Mouse (Mus musculus) intestine, postnatal 0 days (tissue): ENCODE measurements around the gene Clasp2. TPM values are rescaled to one million over a fixed set of nuclear protein-coding genes. Genes with fewer than 3 reads are reported as not detected.
A peak's percentile ranks its signal among the peaks of the same experiment; 100 is the strongest.

Source experiments
- ATAC-seq: fragments of 200-750 bp; cut with Nextera tagmentation; 2 replicates; pipeline ENCODE4 v1.8.0; 2017; ENCODE audit warnings: mild to moderate bottlenecking, moderate TSS enrichment, moderate library complexity
- H3K27ac ChIP-seq: fragments of 300-500 bp; sonication (generic); 2 replicates; pipeline ENCODE4 v1.5.1; 2014; ENCODE audit warnings: mild to moderate bottlenecking, low read depth, low read length, moderate library complexity
- H3K27me3 ChIP-seq: fragments of 300-500 bp; sonication (generic); replicated peaks from 2 replicates; pipeline ENCODE4 v1.6.1; 2014; ENCODE audit warnings: low read length, mixed read lengths; ENCODE audit not compliant: control insufficient read depth, insufficient read depth
- H3K36me3 ChIP-seq: fragments of 300-500 bp; sonication (generic); 2 replicates; pipeline ENCODE4 v1.6.1; 2014; ENCODE audit warnings: mild to moderate bottlenecking, moderate library complexity; ENCODE audit not compliant: control insufficient read depth, insufficient read depth
- H3K4me1 ChIP-seq: fragments of 300-500 bp; sonication (generic); replicated peaks from 2 replicates; pipeline ENCODE4 v1.6.1; 2014; ENCODE audit warnings: antibody characterized with exemption, low read length, mixed read lengths; ENCODE audit not compliant: control insufficient read depth, insufficient read depth
- H3K4me2 ChIP-seq: fragments of 300-500 bp; sonication (generic); replicated peaks from 2 replicates; pipeline ENCODE4 v1.6.1; 2014; ENCODE audit warnings: low read depth, mild to moderate bottlenecking, moderate library complexity
- H3K4me3 ChIP-seq: fragments of 300-500 bp; sonication (generic); 2 replicates; pipeline ENCODE4 v1.5.1; 2014; ENCODE audit warnings: low read depth, low read length
- H3K9ac ChIP-seq: fragments of 300-500 bp; sonication (generic); 2 replicates; pipeline ENCODE4 v1.6.1; 2014; ENCODE audit warnings: mild to moderate bottlenecking, low read depth, low read length
- H3K9me3 ChIP-seq: fragments of 300-500 bp; sonication (generic); 2 replicates; pipeline ENCODE4 v1.6.1; 2016; ENCODE audit warnings: mixed run types; ENCODE audit not compliant: control insufficient read depth
- CTCF ChIP-seq: sonication (generic); IDR thresholded peaks from 2 replicates; pipeline ENCODE4 v1.5.1; 2016; ENCODE audit warnings: low read depth, mild to moderate bottlenecking, control low read depth, antibody characterized with exemption, moderate library complexity
- WGBS: fragments of 180-500 bp; shearing (Covaris S2); extraction: QIAGEN DNeasy Blood & Tissue Kit; methylation state at CpG from one replicate; pipeline ENCODE4 v1.1.7; 2014; 5-methylcytosine and 5-hydroxymethylcytosine counted together
- polyA plus RNA-seq: library from polyadenylated mRNA; unstranded; fragments of >200 nt; fragmentation: Nextera tagmentation; extraction: Ambion mirVana; gene quantifications from 2 replicates; pipeline ENCODE4 v1.2.1, GENCODE M21; 2015

Clasp2 gene
- polyA plus RNA-seq, 1 experiment from 2014 or later, result 7.2 TPM

DNA sequence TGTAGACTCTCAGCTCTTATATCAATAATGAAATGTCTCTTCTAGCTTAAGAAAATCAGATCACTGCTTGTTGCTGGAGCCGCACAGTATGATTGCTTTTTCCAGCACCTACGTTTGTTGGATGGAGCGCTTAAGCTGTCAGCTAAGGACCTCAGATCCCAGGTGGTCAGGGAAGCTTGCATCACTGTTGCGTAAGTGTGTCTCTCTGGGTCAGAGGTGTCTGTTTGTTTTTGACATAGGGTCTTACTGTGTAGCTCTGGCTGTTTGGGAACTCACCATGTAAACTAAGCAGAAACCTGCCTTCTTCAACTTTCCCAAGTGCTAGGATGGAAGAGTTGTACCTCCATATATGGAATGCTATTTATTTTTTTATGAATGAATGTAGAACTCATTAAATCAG, 102.8 kb downstream of the Clasp2 start:
- Histone ChIP-seq H3K36me3 (no peaks in the 10 kb centered on the region; the same call in none of the 2 replicates), H3K27me3 (no peaks in the 10 kb centered on the region), H3K9ac (no peak overlapping the region), H3K27ac (no peak overlapping the region), H3K4me3 (no peak overlapping the region), H3K4me2 (no peak overlapping the region), H3K9me3 (no peaks in the 10 kb centered on the region), H3K4me1 (no peaks in the 10 kb centered on the region)
- no peak for TF ChIP-seq CTCF
- no peak for ATAC-seq
- WGBS, result 91% methylated on average over 4 of the region's 4 CpGs

DNA sequence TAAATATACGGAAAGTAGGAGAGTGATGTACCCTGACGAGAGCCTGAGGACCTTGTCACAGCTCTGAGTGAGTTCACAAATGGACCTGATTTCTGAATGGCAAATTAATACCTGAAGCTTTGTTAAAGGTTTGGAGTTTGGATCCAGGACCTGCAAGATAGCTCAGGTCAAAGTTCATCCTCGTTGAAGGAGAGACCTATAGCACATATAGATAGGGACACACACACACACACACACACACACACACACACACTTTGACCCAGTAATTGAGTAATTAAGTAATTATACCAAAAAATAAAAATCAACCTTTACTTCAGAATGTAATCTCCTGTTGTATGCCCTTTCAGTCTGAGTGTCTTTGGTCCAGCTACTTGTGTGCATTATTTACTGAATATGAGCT, 114.2 kb downstream of the Clasp2 start:
- ATAC-seq, result peak; percentile 77
- H3K4me2 ChIP-seq, result no peak overlapping the region
- H3K9me3 ChIP-seq, result no peaks in the 10 kb centered on the region
- H3K27me3 ChIP-seq, result no peaks in the 10 kb centered on the region
- no peak for TF ChIP-seq CTCF
- WGBS, result 56% methylated on average over 3 of the region's 3 CpGs
- H3K4me1 ChIP-seq, result no peaks in the 10 kb centered on the region
- H3K9ac ChIP-seq, result no peak overlapping the region
- peaks cover 19% of the 10 kb centered on the region for H3K36me3 ChIP-seq
- H3K27ac ChIP-seq, result peak overlapping the region; percentile 31; the same call in 1 of the 2 replicates
- H3K4me3 ChIP-seq, result no peak overlapping the region

DNA sequence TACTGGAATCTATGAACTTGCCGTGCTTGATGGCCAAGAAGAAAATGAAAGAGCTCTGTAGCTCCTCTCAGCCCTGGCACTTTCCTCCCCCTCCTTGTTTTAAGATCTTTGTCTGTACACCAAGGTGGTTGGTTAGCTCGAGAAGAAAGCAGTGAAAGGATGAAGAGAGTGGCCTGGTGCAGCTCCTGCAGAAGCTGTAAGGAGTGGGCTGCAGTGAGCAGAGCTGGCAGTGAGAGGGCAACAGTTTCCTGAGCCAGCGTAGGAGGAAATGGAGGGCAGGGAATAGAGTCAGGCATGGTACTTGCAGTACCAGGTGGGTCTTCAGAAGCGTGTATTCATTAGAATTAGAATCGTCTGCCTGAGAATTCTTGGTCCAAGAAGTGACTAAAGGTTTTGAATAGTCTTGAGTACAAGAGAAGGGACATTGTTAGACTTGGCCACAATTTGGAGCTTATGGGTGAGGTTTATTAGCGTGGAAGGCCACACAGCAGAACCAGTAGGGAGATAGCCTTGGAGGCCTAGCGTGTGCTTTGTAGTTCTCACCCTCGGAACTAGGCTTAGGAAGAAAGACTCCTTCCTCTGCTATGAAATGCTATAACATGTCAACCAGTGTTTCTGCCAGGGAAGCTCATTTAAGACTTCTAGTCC, 116.1 kb downstream of the Clasp2 start:
- TF ChIP-seq CTCF, result no peak
- H3K4me2 ChIP-seq, result no peak overlapping the region
- no peaks in the 10 kb centered on the region for H3K9me3 ChIP-seq
- H3K36me3 ChIP-seq, result peaks cover 16% of the 10 kb centered on the region
- no peak overlapping the region for H3K9ac ChIP-seq
- H3K4me3 ChIP-seq, result no peak overlapping the region
- WGBS, result 83% methylated on average over 8 of the region's 8 CpGs
- no peaks in the 10 kb centered on the region for H3K4me1 ChIP-seq
- no peak overlapping the region for H3K27ac ChIP-seq
- H3K27me3 ChIP-seq, result no peaks in the 10 kb centered on the region
- no peak for ATAC-seq

DNA sequence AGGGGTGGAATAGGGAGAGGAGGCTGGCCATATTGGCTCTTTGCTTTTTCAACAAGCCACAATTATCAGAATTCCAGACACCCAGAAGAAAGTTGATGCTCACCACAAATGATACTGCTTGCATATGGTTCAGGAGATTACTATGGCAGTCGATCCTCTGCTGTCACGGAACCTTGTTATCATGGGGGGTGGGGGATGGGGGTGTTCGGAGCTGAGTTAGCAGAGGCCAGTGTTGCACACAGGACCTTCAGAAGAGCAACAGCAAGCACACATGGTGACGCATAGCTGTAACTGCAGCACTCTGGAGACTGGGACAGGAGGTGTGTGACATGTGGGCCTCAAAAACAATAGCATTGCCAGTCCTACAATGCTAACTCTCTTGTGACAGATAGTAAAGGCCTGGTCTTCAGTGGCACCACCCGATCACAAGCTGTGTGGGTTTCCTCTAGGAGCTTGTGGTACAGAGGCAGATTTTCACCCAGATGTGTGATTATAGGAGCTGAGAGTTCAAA, 116.7 kb downstream of the Clasp2 start:
- 86% methylated on average over 5 of the region's 5 CpGs for WGBS
- no peaks in the 10 kb centered on the region for H3K9me3 ChIP-seq
- H3K9ac ChIP-seq, result no peak overlapping the region
- H3K27me3 ChIP-seq, result no peaks in the 10 kb centered on the region
- no peak for TF ChIP-seq CTCF
- no peaks in the 10 kb centered on the region for H3K4me1 ChIP-seq
- H3K27ac ChIP-seq, result no peak overlapping the region
- H3K36me3 ChIP-seq, result peaks cover 10% of the 10 kb centered on the region
- H3K4me2 ChIP-seq, result no peak overlapping the region
- no peak for ATAC-seq
- no peak overlapping the region for H3K4me3 ChIP-seq

DNA sequence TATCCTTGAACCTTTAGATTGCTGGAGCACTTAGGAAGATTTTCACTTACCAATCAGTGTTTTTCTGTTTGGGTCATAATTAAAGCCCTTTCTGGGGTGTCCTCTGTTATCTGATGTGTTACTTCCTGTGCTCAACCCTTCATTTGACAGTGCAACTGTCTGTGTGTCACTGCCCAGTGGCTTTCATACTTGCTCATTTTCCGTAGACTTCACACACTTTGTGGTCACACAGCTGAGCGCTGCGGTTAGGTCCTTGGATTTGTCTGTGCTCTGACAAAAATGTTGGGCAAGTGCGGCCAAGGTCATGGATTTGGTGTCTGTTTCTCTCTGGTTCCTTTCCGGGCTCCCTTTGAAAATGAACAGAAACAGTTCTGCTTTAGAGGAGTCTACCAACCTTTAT, 118.1 kb downstream of the Clasp2 start:
- Histone ChIP-seq H3K4me1 (no peaks in the 10 kb centered on the region), H3K27me3 (no peaks in the 10 kb centered on the region), H3K36me3 (peaks cover 7% of the 10 kb centered on the region; the same call in 1 of the 2 replicates), H3K4me3 (no peak overlapping the region), H3K27ac (no peak overlapping the region), H3K9ac (no peak overlapping the region), H3K4me2 (no peak overlapping the region), H3K9me3 (no peaks in the 10 kb centered on the region)
- ATAC-seq, result no peak
- 89% methylated on average over 5 of the region's 5 CpGs for WGBS
- no peak for TF ChIP-seq CTCF

DNA sequence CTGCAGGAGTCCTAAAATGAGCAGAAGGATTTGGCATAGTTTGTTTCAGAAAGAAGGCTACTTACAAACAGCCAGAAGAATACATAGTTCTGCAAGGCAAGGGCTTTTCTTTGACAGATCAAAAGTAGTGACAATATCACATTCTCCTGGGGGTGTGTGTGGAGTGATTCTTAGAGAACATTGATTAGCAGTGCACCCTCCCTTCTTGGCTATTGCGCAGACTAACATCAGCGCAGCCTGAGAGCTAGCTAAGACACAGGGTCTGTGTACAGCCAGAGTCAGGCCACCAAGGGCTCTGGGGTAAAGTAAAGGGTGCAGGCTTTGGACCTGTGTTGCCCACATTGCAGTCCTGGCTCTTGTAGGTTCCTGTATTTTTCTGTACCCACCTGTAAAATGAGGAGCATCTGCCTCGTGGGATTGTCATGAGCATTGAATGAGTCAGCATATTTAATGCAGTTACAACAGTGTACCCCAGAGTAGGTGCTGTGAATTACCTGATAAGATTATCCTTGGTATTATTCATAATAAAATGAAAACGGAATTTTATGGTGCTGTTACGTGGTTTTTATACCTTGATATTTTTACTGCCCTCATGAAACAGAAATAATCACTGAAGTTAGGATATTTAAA, 122.2 kb downstream of the Clasp2 start:
- Histone ChIP-seq H3K4me1 (no peaks in the 10 kb centered on the region), H3K4me3 (no peak overlapping the region), H3K27ac (no peak overlapping the region), H3K9me3 (no peaks in the 10 kb centered on the region), H3K36me3 (peaks cover 8% of the 10 kb centered on the region), H3K27me3 (no peaks in the 10 kb centered on the region), H3K4me2 (no peak overlapping the region), H3K9ac (no peak overlapping the region)
- TF ChIP-seq CTCF, result no peak
- 66% methylated on average over 5 of the region's 5 CpGs for WGBS
- no peak for ATAC-seq
